Mouse (Mus musculus) embryonic fibroblast, embryonic 13.5 days (primary cell): ENCODE measurements around the gene Pi4k2b.

ENCODE experiments used
- CTCF ChIP-seq: IDR thresholded peaks from 2 replicates; pipeline ENCODE4 v1.5.1; 2011; ENCODE audit warnings: mild to moderate bottlenecking, control low read depth, low read length, moderate library complexity, borderline replicate concordance; ENCODE audit not compliant: insufficient read depth
- POLR2A ChIP-seq: IDR thresholded peaks from 2 replicates; pipeline ENCODE4 v1.6.1; 2011; ENCODE audit warnings: low read depth, mild to moderate bottlenecking, control low read depth, low read length, moderate library complexity

DNA sequence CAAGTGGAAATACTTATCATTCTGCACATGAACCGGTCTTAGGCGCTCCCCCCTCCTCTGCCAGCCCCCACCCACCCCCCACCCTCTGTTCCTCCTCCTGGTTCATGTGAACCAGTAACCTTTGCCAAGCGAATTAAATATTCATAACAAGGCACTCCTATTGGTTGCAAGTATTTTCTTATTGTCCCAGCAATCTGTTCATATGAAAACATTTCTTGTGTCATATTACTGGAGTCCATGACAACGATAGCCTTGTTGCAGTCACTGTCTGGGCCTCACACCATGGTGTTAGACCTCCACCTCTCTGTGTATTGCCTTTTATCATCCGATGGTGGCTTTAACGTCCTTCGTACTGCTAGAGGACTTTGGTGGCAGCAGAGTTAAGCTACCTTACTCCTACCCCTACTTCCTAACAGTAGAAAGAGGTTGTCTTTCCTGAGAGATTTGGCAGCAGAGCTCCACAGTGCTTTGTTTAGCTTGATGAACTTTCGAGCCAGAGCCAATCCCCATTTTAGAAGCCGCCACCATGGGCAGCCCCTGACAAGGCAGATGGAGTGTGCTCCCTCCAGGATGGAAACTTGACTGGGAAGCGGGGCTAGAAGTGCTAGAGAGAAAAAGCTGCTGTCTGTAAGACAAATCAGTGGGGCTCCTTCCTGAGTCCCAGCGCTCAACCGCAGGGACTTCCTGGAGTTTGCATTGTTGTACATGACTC, 58.1 kb downstream of the Pi4k2b start:
- TF ChIP-seq CTCF: no peak
- TF ChIP-seq POLR2A: no peak
